Mouse (Mus musculus) G1E (cell line): ENCODE measurements around the gene Tacc2. TPM values are rescaled to one million over a fixed set of nuclear protein-coding genes. Genes with fewer than 3 reads are reported as not detected.

ENCODE experiments used
- ATAC-seq: 2 replicates; pipeline ENCODE4 v1.8.0; 2016; ENCODE audit warnings: mild to moderate bottlenecking; ENCODE audit not compliant: insufficient number of reproducible peaks, poor library complexity, low FRiP score, severe bottlenecking; ENCODE audit errors: extremely low read depth
- DNase-seq: peaks from one replicate; pipeline ENCODE4 v3.0.0; 2012; ENCODE audit warnings: low spot score
- H3K27me3 ChIP-seq: 2 replicates; pipeline ENCODE4 v1.6.1; 2012; ENCODE audit warnings: mild to moderate bottlenecking, low read length, inconsistent platforms; ENCODE audit not compliant: insufficient read depth
- H3K36me3 ChIP-seq: replicated peaks from 2 replicates; pipeline ENCODE3; 2012; ENCODE audit warnings: mild to moderate bottlenecking, inconsistent platforms
- H3K4me1 ChIP-seq: 2 replicates; pipeline ENCODE4 v1.6.1; 2012; ENCODE audit warnings: low read depth, low read length, inconsistent platforms, mixed read lengths; ENCODE audit not compliant: insufficient read depth
- H3K4me3 ChIP-seq: 2 replicates; pipeline ENCODE4 v1.5.1; 2012; ENCODE audit warnings: low read depth, mild to moderate bottlenecking, inconsistent platforms, low read length, moderate library complexity, mixed read lengths
- H3K9me3 ChIP-seq: replicated peaks from 2 replicates; pipeline ENCODE4 v1.6.1; 2012; ENCODE audit warnings: inconsistent platforms
- CTCF ChIP-seq: IDR thresholded peaks from 2 replicates; pipeline ENCODE4 v1.5.1; 2012; ENCODE audit warnings: low read depth, low read length, inconsistent platforms, mixed read lengths
- GATA1 ChIP-seq: IDR thresholded peaks from 2 replicates; pipeline ENCODE4 v1.6.1; 2012; ENCODE audit warnings: borderline replicate concordance, low read length, inconsistent platforms, mixed read lengths
- GATA2 ChIP-seq: IDR thresholded peaks from 2 replicates; pipeline ENCODE4 v1.6.1; 2012; ENCODE audit warnings: low read depth, low read length, inconsistent platforms, borderline replicate concordance
- POLR2AphosphoS5 ChIP-seq: IDR thresholded peaks from 2 replicates; pipeline ENCODE4 v1.6.1; 2012; ENCODE audit warnings: low read depth, low read length, inconsistent platforms; ENCODE audit not compliant: insufficient replicate concordance
- TAL1 ChIP-seq: conservative IDR thresholded peaks from 2 replicates; pipeline ENCODE4 v1.6.1; 2012; ENCODE audit warnings: low read depth, low read length, inconsistent platforms, mixed read lengths
- polyA plus RNA-seq: library from polyadenylated mRNA; stranded (reverse); fragments of >175 nt; gene quantifications from 2 replicates; pipeline ENCODE4 v1.2.3, GENCODE M21; 2012
- total RNA-seq, 2 experiments: library from RNA; stranded (forward) in 1 of 2; stranded (reverse) in 1 of 2; fragments of 200-1000 nt in 1 of 2; fragments of >200 nt in 1 of 2; fragmentation: Nextera tagmentation in 1 of 2; gene quantifications; 2 replicates each; pipeline ENCODE4 v1.2.3; 2014 to 2017

The Tacc2 gene
- total and polyA plus RNA-seq, 3 experiments: 0.38 TPM; not detected in 2

DNA sequence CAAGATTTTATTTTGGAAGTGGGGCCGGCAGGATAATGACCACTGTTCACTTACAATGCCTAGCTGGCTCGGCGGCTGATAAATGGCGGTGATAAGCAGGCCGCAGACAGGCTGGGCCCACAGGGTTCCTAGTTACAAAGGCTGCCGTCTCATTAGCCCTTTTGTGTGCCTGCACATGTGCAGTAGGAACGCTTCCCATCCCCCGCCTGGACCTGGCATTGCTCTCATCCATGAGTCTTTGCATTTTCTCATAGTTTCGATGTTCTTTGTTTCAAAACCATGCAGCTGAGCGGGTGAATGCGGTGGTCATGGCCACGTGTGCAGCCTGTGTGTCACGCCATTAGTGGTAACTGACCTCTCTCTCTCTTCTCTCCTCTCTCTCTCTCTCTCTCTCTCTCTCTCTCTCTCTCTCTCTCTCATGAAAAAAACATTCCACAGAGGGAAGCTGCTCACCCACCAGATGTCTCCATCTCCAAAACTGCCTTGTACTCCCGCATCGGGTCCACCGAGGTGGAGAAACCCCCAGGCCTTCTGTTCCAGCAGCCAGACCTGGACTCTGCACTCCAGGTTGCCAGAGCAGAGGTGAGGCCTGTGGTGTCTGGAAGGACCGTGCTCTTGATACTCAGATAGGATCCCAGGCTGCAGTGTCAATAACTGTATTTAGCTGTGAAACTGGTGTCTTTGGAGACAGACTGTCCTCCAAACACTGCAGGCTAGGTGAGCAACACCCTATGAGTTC, 173.7 kb downstream of the Tacc2 start:
- no peaks in the 10 kb centered on the region for H3K36me3 ChIP-seq
- H3K9me3 ChIP-seq: peaks cover 84% of the 10 kb centered on the region
- DNase-seq (no peak), ATAC-seq (no peak)
- H3K4me1 ChIP-seq: no peaks in the 10 kb centered on the region
- H3K4me3 ChIP-seq: no peak overlapping the region
- no peak for TF ChIP-seq GATA2
- no peak for TF ChIP-seq TAL1
- no peak for TF ChIP-seq GATA1
- no peak for TF ChIP-seq POLR2AphosphoS5
- TF ChIP-seq CTCF: no peak
- no peaks in the 10 kb centered on the region for H3K27me3 ChIP-seq

GRCm38 (mm10) chr7:130751678-130752077, 174.4 kb downstream of the Tacc2 start:
- Histone ChIP-seq H3K4me1 (no peaks in the 10 kb centered on the region), H3K36me3 (no peaks in the 10 kb centered on the region), H3K27me3 (no peaks in the 10 kb centered on the region), H3K9me3 (peaks cover 84% of the 10 kb centered on the region), H3K4me3 (no peak overlapping the region)
- DNase-seq: no peak
- TF ChIP-seq POLR2AphosphoS5: no peak
- TF ChIP-seq GATA2: no peak
- TF ChIP-seq CTCF: no peak
- TF ChIP-seq GATA1: no peak
- no peak for TF ChIP-seq TAL1
- ATAC-seq: no peak

GRCm38 (mm10) chr7:130754790-130755189, 177.6 kb downstream of the Tacc2 start:
- Histone ChIP-seq H3K27me3 (no peaks in the 10 kb centered on the region), H3K36me3 (no peaks in the 10 kb centered on the region), H3K9me3 (peaks cover 91% of the 10 kb centered on the region), H3K4me1 (no peaks in the 10 kb centered on the region), H3K4me3 (no peak overlapping the region)
- DNase-seq (no peak), ATAC-seq (no peak)
- no peak for TF ChIP-seq TAL1
- TF ChIP-seq POLR2AphosphoS5: no peak
- TF ChIP-seq GATA2: no peak
- TF ChIP-seq GATA1: no peak
- no peak for TF ChIP-seq CTCF

DNA sequence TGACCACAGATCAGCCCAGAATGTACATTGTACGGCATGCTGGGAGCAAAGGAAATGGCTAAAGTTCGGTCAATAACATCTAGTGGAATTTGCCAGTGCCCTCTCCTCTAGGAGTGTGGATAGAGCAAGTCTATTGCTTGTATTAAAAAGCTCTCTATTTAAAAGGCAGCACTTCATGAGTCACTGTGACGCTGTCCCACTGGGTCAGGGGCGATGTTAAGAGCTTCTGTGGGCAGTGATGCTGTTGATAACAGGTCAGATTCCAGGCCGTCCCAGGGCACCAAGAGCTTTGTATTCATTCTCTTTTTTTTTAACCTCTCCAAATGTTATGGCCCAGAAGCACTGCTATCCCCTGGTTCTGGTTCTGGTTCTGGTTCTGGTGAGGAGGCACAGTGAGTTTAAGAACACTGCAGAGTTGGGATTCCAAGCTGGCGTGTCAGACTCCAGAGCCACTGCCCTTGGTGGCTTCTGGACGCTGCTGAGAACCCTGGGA, 179.2 kb downstream of the Tacc2 start:
- Histone ChIP-seq H3K9me3 (peaks cover 88% of the 10 kb centered on the region), H3K36me3 (no peaks in the 10 kb centered on the region), H3K27me3 (no peaks in the 10 kb centered on the region), H3K4me1 (no peaks in the 10 kb centered on the region), H3K4me3 (no peak overlapping the region)
- TF ChIP-seq POLR2AphosphoS5: no peak
- no peak for TF ChIP-seq GATA2
- TF ChIP-seq GATA1: no peak
- no peak for TF ChIP-seq CTCF
- no peak for TF ChIP-seq TAL1
- DNase-seq: no peak
- no peak for ATAC-seq

DNA sequence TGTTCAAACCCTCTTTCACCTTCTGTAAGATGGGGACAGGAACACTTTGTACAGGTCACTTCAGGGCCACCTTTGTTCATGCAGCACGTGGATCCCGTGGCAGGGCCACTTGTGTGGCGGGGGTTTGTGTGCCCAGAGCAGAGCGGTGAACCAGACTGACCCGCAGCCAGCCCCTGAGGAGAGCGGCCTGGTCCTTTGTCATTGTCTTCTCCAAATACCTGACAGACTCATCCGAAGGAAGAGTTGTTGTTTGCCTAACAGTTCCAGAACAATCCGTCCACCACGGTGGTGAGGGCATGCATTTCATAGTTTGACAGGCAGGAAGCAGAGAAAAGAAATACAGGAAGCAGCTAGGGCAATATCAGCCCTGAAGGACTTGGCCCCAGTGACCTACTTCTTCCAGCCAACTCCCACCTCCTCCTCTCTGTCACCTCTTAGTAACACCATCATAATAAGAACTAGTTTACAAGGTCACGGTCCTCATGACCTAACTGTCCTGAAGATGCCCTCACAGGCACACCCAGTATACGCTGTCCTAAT, 180.2 kb downstream of the Tacc2 start:
- Histone ChIP-seq H3K9me3 (peaks cover 92% of the 10 kb centered on the region), H3K36me3 (no peaks in the 10 kb centered on the region), H3K4me1 (no peaks in the 10 kb centered on the region), H3K27me3 (no peaks in the 10 kb centered on the region), H3K4me3 (no peak overlapping the region)
- no peak for ATAC-seq
- DNase-seq: no peak
- TF ChIP-seq TAL1 (no peak), CTCF (no peak), POLR2AphosphoS5 (no peak), GATA2 (no peak), GATA1 (no peak)

DNA sequence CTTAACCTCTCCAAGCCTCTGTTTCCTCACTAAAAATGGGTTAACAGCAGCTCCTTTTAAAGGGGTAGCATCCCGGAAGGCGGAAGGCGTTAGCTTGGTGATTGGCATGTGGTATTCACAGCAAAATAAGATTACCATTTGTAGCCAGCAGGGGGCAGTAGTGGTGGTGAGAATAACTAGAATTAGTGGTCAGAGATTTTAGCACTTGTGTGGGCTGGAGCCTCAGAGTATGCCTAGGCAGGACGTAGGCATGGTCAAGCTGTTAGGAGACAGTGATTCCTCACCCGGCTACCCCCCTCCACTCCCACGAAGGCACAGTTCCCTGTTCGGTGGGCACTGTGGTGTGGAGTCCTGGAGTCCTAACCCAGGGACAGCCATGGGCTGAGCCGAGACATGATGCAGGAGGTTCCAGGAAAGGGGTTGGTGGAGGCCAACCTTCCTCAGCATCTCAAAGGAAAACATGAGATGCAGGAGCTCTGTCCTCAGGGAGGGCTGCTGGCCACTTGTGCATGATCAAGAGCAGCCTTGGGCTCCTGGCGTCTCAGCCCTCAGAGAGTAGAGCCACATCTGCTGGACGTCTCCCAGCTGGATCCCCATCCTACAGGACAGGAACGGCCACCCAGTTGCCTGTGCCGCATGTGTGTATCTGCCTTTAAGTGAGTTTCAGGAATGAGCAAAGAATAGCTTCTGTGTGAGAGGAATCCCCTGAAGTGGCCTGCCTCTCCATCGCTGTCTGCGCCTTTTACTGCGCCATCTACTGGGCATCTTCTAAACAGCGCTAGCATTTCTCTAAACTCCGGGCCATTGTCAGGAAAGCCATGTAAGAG, 185.0 kb downstream of the Tacc2 start:
- no peak overlapping the region for H3K4me3 ChIP-seq
- H3K36me3 ChIP-seq: no peaks in the 10 kb centered on the region
- TF ChIP-seq GATA2 (no peak), CTCF (no peak), TAL1 (no peak), POLR2AphosphoS5 (no peak), GATA1 (no peak)
- H3K27me3 ChIP-seq: no peaks in the 10 kb centered on the region
- peaks cover 81% of the 10 kb centered on the region for H3K9me3 ChIP-seq
- ATAC-seq (no peak), DNase-seq (no peak)
- H3K4me1 ChIP-seq: no peaks in the 10 kb centered on the region
